Mouse (Mus musculus): ENCODE measurements around the gene Atg14. TPM values are rescaled to one million over a fixed set of nuclear protein-coding genes. Genes with fewer than 3 reads are reported as not detected.

Atg14 gene
- polyA plus RNA-seq, 2 experiments: 3.7 to 5.9 TPM

DNA sequence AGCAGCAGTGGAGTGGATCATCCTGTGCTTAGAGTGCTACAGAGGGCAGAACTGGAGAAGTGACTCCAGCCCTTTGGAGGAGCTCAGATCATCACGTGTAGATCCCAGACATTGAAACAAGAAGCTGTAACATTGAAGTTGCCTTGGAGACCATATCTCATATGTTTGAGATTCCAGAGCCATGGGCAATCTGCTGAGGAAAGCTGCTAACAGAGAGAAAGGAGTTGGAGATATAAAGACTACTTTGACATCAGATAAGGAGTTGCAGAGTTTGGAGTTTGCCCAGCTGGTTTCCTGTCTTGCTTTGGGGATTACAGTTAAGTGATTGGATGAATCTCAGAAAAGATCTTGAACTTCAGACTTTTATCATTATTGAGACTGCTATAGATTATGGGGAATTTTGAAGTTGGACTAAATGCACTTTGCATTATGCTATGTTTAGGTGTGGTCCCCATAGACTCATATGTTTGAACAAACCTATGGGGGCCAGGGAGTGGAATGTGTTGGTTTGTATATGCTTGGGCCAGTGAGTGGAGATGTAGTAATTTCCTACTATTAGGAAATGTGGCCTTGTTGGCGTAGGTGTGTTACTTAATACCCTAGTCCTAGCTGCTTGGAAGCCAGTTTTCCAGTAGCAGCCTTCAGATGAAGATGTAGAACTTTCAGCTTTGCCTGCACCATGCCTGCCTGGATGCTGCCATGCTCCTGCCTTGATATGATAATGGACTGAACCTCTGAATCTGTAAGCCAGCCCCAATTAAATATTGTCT, 76.7 kb downstream of the Atg14 start:
- no peak for DNase-seq (ENCODE audit: low read depth in 3 of 3, low spot score in 3 of 3)
- no peak overlapping the region for H3K9ac ChIP-seq (replicated peaks)
- TF ChIP-seq CTCF (IDR thresholded peaks at IDR 0.05; ENCODE audit: low read depth): no peak
- no peak for TF ChIP-seq EP300 (IDR thresholded peaks at IDR 0.05; ENCODE audit: low read depth)
- no peak overlapping the region for H3K4me3 ChIP-seq (ENCODE audit: insufficient read depth in 1 of 2, low read depth in 2 of 2, low read length in 2 of 2)
- peaks cover 2 to 6% of the 10 kb centered on the region in 2 experiments; a peak in 2 of 4 replicates for H3K4me1 ChIP-seq (replicated peaks; ENCODE audit: control insufficient read depth in 2 of 2, insufficient read depth in 2 of 2, low read length in 1 of 2)
- H3K27me3 ChIP-seq (ENCODE audit: control insufficient read depth, insufficient read depth, low read length): no peaks in the 10 kb centered on the region
- no peak overlapping the region for H3K27ac ChIP-seq
- WGBS (ENCODE audit: insufficient replicate concordance): 80% methylated on average over 2 of the region's 2 CpGs
- ATAC-seq (ENCODE audit: insufficient read depth): no peak
- no peak overlapping the region for H3K4me2 ChIP-seq (ENCODE audit: low read depth)
- H3K9me3 ChIP-seq (ENCODE audit: control insufficient read depth, low read length): no peaks in the 10 kb centered on the region
- H3K36me3 ChIP-seq (replicated peaks; ENCODE audit: control insufficient read depth, insufficient read depth, low read depth): no peaks in the 10 kb centered on the region

Other genes starting within 250 kb of the Atg14 start
- 11.7 and 16.3 TPM in 2 replicates for gene Lgals3, start 202.9 kb downstream of the Atg14 start, polyA plus RNA-seq (2012; rRNA removed)
- gene Lgals3, start 202.9 kb downstream of the Atg14 start, polyA plus RNA-seq (2014; fragmentation: Nextera tagmentation; extraction: Ambion mirVana): 27.4 and 40.5 TPM in 2 replicates
- 35.3 and 42.5 TPM in 2 replicates for gene Dlgap5, start 152.2 kb downstream of the Atg14 start, polyA plus RNA-seq (2012; rRNA removed)
- gene Dlgap5, start 152.2 kb downstream of the Atg14 start, polyA plus RNA-seq (2014; fragmentation: Nextera tagmentation; extraction: Ambion mirVana): 46.2 and 51.4 TPM in 2 replicates
- 20.2 and 24.4 TPM in 2 replicates for gene Fbxo34, start 120.2 kb downstream of the Atg14 start, polyA plus RNA-seq (2012; rRNA removed)
- 33.4 and 37.1 TPM in 2 replicates for gene Fbxo34, start 120.2 kb downstream of the Atg14 start, polyA plus RNA-seq (2014; fragmentation: Nextera tagmentation; extraction: Ambion mirVana)
- 3.4 and 7.7 TPM in 2 replicates for gene Ktn1, start 77.8 kb upstream of the Atg14 start, polyA plus RNA-seq (2012; rRNA removed)
- 11.5 and 12.4 TPM in 2 replicates for gene Ktn1, start 77.8 kb upstream of the Atg14 start, polyA plus RNA-seq (2014; fragmentation: Nextera tagmentation; extraction: Ambion mirVana)